Mouse (Mus musculus): ENCODE measurements around the gene Chmp4b.

- TF ChIP-seq CTCF (IDR thresholded peaks at IDR 0.05; ENCODE audit: low read depth, low read length): no peak
- TF ChIP-seq EP300 (IDR thresholded peaks at IDR 0.05; ENCODE audit: insufficient read depth, low read depth, low read length): no peak
- no peak for TF ChIP-seq POLR2A (IDR thresholded peaks at IDR 0.05; ENCODE audit: insufficient read depth, low read length)
Measured at GRCm38 (mm10) chr2:154680337-154680736, 28.8 kb downstream of the Chmp4b start.
